Mouse (Mus musculus): ENCODE data around the gene Cfap61.
"Not testable (repeated sequence)": the region's sequence is repeated elsewhere in the genome, so short reads cannot be mapped to it uniquely, and the experiment has no call there.

Cfap61 gene

DNA sequence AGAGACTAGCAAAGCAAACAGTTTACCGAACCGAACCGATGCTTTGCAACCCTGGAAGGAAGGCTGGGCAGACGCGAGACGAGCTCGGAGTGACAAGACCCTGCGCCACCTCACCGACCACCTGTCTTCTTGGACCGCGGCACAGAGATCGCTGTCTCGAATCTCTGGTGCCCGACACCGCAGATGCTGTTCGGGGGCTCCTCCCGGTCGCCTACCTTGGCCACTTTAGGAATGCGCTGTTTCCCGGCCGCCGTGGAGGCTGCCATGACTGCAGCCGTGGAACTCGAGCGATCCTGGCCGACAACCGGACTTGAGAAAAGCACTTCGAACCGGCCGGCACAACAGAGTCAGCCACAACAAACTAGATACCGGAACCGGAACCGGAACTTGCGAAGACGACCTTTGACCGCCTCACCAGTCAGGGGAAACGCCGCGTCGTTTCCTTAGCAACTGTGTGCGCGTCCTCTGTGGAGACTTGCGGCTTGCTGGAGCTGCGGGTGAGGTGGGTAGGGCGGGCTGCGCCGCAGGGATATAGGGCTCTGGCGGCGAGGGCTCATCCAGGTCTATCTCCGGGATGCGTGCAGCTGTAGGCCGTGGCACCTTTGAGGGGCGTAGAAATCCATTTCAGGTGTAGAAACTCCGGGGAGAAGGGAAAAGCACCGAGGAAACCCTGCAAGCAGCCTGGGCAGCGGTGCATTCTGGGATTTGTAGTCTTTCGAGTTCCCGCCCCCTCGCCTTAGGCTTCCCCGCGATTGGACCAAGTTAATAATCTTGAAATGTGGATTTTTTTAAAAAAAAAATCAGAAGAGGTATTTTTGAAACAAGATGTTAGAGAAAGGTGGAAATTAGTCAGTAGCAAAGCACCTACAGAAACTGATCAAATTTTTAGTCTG, at the start of gene Cfap61, which contains the start of gene Crnkl1:
Gene Cfap61, plus strand, starts transcription at position 446 of the 893 bp plus-strand sequence.
Gene Crnkl1, minus strand, starts transcription at position 676 of the 893 bp plus-strand sequence.
- DNase-seq = peak; percentile 97

DNA sequence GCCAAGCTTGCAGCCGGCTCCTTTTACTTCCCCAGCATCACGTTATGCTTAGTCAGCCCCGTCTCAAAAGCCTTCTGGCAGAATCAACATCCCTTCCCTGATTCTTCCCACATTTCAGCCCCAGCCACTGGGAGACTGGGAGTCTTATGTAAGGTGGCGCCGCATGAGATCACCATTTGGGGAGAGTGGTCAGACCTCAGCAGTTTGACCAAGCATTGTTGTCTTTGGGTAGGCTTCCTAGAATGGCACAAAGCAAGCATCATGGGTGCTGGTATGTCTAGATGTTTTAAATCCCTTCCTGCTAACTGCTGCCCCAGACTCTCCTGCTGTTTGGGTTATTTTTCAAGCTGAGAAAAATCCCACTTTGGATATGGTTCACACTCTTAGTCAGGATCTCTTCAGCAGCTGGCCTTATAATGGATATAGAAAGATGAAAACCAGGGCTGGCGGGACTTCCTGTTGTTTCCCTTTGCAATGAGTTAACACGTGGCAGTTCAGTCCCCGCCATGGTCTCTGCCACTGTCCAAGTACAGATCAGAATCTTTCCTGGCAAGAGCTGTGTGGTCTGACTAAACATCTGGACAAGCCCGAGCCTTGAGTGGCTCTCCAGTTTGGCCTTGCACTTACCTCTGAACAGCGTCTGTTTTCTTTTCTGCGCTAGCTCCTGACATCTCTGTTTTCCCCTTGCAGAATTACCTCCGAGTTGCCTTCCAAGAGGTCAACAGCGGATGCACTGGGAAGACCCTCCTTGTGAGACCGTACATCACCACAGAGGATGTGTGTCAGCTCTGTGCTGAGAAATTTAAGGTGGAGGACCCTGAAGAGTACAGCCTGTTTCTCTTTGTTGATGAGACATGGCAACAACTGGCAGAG, 49.4 kb upstream of the Cfap61 start:
- DNase-seq = no peak

DNA sequence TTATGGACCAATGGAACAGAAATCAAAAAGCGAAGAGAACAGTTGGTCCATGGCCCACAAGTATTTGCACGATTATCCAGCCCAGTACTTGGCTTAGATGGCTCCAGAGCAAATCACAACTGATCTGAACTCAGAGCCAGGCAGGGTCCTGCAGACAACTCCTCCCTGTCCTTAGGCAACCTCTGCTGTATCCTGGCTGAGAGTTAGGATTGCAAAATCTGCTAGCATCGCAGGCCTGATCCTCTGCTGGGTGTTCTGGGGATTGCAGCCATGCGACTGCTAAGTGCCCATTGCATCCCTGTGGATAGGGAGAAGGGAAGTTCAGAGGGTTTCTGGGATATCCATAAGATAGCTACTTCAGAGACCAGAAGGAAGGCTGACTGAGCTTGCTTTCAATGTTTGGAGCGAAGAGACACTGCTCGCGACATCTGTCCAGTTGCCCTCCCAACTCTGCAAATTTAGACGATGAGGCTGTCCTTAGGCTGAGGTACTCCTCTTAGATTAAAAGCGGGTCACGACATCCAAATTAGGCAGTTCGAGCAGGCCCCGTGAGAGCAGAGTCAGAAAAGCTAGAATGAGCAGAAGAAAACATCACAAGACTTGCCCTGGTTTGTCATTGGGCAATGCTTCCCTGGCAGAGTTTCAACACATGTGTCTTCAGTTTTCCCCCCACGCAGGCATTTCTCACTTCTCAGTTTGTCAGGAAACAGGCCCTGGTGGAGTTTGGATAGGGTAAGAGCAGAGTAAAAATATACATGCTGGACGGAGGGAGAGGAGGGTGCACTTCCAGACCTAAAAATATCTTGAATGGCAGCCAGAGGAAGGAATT, 46.4 kb upstream of the Cfap61 start:
- DNase-seq = peak; percentile 68

DNA sequence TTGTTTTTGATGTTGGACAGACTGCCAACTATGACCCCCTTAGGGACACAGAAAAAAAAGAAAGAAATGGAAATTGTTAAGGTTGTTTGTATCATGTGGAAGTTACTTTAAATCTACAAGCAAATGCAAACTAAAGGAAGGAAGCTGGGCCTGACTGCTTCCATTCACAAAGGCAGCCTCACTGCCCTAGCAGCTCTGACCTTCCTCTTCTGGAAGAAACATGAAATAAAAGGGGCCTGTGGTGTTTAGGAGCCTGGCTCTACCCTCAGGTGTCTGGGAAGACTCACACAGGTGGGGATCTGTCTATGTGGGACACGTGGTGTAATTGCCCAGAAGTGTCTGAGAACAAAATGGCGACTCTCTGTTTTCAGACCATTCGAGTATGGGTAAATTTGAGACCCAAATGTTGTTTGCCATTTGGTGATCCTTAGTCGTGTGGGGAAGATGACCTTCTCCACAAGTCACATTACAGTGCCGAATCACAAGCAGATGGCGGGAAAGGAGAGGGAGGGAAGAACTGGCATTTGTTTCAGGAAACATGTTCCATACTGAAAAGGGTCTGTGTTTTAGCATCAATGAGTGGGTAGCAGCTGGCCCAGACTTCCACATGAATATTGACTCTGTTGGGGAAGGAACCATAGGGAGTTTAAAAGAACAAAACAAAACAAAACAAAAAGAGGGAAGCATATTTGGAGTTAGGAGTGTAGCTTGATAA, 45.7 kb upstream of the Cfap61 start:
- no peak for DNase-seq

DNA sequence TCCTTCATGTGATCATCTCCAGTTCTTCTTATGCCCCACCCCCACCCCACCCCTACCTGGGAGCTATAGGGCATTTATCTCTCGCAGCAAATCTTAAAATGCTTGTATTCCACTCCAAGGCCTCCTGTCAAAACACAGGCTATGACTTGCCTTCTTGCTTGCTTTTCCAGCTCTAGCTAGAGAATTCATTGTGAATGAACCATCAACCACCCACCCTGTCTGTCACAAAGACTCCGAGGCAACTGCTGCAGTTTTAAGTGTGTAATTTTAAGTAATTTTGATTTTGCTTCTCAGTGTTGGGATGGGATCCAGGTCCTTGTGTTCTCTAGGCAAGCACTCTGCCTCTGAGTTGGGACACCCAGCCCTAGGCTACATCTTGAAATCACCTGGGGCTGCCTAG, 44.0 kb upstream of the Cfap61 start:
- no peak for DNase-seq

DNA sequence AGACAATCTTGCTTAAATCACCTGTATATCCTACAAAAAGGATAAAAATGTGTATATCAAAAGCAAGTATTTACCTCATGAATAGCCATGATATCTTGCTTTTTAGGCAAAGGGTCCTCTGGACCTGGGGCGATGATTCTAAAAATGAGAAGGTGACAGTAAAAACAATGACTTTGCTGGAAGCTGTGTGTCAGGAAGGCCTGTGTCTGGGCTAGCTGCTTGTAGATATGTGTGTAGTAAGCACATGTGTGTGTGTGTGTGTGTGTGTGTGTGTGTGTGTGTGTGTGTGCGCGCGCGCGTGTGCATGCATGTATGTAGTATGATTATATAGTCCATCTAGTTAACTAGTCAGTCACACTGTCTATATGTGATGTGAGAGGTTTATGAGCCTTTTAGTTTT, 40.8 kb upstream of the Cfap61 start:
- no peak for DNase-seq

DNA sequence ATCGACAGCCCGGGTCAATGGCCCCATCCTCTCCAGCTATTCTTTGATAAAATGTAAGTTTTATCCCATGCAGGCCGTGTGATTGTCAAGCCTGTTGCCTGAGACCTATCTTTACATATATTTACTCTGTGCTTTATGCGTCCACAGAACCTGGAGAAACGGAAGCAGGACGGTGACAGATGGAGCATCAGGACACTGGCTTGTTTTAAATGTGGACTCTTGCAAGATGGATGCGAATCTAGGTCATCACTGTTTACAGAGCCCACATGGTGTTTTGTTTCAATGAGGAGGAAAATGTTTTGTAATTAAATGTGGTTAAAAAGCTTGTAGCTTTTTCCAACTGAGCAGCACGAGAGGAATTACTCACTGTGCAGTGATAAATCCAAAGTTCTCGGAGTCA, 36.5 kb upstream of the Cfap61 start:
- no peak for DNase-seq

DNA sequence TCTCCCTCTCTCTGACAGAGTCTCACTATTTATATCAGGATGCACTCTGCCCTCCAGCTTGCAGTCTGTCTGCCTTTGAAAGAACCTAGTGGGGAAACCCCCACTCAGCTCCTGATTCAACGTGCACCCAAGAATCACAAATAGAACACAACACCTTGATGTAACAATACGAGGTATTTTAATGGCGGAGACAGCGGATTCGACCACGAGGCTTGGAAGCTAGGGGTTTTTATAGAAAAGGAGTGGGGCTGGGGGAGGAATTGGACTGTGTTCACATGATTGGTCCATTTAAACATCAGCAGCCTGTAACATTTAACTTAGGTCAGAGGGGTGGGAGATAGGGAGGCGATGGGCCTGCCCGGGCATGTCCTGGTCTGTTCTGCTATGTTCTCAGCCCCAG, 34.3 kb upstream of the Cfap61 start:
- DNase-seq = not testable (repeated sequence)

DNA sequence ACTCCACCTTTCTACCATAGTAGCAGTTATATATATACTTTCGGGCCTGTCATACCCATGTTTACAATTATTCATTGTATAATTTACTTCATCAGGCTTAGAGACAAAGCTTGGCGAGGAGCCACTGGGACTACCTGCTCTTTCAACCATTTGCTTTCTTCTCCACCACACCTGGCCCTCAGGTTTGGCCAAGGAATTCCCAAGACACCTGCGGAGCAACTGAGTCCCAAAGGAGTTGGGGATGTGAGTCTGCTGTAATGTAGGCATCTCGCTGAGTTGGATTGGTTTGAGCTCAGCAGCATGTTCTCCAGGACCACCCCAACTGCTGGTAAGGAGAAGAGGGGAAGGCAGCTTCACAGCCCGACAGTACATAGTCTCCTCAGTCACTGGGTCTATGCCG, 32.7 kb upstream of the Cfap61 start, which contains the start of gene Naa20:
Gene Naa20, plus strand, starts transcription at position 239 of the 400 bp plus-strand sequence.
- no peak for DNase-seq

DNA sequence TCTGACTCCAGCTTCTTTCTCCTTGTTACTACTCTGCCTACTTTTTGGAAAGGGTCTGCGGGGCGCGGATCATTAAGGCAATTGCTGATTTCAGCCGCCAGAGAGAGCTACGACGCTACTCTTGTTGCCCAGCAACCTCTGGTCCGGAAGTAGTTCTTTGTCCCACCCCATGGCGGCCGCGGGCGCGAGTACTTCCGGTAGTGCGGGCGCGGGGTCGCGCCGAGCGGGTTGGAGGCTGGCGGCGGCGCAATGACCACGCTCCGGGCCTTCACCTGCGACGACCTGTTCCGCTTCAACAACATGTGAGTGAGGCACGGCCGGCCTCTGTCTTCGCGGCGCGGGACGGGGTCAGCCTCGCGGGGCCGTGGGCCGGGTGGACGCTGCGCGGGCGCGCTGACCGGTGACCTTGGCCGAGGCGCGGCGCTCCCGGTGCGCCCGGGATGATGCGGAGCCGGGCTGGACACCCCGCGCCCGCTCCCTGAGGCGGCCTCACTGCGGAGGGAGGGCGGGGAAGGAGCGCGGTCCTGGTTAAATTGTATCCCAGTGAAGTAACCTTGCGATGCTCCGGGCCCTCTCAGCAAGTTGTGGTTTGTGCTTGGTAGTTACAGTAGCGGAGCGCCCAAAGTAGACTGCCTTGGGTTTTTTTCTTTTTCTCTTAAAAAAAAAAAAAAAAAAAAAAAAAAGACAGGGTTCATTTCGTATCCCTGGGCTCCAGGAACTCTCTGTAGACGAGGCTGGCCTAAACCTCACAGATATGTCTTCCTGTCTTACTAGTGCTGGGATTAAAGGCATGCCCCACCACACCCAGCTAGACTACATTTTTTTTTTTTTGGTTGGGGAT, 31.3 kb upstream of the Cfap61 start:
- peak; percentile 94 for DNase-seq

DNA sequence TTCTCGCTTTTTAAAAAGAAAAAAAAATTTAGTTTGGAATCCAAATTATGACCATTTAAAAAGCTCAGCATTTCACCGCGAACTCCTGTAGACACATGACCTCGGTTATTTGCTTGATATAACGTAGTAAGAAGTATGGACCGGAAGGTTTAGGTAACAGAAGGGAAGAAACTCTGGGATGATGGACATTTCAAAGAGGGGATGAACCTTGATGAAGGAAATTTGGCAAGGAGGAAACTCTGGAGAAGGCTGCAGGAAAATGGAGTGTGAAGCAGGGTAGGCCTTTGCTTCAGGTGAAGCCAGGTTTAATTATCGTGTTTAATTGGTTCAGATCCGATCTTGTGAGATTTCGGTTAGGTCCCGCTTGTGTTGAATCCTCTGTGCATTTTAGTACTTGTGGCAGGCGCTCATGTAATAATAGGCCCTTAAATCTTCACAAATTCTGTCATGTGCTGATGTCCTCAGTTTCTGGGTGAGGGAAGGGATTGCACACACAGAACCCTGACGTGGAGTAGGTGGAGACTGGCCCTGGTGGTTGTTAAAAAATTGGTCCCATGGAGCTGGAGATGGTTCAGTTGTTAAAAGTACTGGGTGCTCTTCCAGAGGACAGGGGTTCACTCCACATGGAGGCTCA, 30.5 kb upstream of the Cfap61 start:
- no peak for DNase-seq

DNA sequence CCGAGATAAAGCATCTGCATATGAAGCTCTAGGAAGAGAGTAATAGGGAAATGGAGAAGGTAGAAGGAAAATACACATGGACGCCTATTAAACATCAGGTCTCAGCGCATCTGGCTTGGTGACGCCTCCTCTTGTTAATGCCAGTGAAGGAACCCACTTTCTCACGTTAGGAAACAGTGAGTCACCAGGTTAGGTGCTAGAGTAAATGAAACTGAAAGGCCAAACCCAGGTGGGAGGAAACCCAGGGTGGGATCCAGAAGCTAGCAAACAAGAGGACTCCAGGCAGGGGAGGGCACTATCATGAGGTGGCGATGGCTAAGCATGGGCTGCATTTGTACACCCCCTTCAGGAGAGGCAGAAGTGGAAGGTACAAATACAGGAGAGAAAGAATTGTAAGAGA, 29.4 kb upstream of the Cfap61 start:
- no peak for DNase-seq

DNA sequence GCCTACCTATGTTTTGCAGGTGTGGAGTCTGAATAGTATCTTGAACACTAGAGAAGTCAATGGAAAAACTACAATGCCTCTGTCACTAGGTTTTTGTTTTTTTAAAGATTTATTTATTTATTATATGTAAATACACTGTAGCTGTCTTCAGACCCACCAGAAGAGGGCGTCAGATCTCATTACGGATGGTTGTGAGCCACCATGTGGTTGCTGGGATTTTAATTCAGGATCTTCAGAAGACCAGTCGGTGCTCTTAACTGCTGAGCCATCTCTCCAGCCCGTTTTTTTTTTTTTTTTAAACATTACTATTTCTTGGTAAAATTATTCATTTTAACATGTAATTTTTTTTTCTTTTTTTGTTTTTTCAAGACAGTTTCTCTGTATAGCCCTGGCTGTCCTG, 28.7 kb upstream of the Cfap61 start:
- DNase-seq = not testable (repeated sequence)

DNA sequence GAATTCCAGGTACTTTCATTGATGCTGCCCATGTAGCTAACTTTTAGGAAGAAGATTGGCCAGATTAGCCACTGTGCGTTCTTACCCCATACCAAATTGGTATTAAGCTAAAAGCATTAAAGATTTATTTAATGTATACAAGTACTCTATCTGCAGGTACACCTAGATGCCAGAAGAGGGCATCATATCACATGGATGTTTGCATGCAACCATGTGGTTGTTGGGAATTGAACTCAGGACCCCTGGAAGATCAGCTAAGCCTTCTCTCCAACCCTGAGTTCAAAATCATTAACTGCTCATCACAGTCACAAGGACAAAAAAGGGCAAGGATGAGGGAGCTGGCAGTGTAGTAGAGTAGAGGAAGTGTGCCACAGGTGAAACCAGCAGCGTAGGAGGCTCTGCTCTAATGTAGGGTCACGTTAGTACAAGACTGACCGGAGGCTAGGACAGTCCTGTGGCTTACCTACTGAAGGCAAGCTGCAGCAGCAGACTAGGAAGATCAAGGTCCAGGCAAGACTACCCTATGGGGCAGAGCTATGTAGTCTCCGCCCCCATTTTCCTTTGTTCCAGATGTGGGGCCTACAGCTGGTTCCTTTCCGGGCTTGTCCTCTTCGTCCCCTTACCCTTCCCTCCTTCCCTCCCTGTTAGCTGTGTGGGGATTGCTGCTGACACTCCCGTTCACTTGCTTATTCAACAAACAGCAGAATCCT, 13.5 kb upstream of the Cfap61 start:
- no peak for DNase-seq

DNA sequence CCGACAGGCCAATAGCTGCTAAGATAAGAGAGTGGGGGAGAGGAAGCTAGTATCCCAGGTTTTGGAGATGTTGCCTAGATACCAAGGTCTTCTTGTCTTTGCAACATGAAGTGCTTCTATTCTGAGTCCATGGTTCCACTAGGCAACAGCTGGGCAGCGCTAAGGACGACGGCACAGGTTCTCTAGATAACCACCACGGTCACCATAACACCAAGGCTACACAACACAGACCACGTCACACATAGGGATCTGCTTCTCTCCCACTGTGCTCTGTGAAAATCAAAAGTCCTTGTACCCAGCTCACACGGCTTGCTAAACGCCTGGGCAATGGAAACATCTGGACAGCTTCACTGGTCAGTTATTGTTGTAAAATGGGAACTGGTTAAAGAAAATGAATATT, 2.4 kb downstream of the Cfap61 start:
- no peak for DNase-seq

DNA sequence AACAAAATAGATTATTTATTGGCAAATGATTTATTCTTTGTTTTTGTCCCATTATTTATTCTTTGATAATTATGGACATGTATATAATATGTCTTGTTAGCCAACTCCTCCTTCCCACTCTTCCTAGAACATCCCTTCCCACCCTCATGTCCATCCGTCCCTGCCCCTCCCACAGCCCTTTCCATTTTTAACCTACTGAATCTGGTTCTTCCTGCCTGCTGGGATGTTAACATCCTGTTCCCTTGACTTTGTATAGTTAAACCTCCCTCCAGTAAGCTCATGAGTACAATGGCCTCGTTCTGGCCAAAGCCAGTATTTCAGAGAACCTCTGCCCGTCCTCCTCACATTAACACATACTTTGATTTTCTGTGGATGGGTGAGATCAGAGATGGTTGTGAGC, 6.8 kb downstream of the Cfap61 start:
- no peak for DNase-seq

DNA sequence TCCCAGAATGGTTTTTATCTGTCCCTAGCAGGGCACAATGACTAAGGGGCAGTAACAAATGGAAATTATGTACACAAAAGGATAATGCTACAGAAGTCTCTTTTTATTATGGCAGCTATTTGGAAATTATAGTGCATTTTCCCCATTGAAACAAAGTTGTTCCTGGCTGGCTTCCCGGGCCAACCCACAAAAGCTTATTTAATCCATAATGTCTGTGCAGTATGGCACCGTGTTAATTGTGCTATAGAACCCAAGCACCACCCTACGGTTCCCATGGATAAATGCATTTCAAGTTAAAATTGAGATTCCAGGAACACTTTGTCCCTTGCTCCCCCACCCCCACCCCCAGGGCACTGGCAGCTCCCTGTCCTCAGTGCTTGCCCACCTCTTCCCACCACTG, 9.7 kb downstream of the Cfap61 start:
- no peak for DNase-seq

DNA sequence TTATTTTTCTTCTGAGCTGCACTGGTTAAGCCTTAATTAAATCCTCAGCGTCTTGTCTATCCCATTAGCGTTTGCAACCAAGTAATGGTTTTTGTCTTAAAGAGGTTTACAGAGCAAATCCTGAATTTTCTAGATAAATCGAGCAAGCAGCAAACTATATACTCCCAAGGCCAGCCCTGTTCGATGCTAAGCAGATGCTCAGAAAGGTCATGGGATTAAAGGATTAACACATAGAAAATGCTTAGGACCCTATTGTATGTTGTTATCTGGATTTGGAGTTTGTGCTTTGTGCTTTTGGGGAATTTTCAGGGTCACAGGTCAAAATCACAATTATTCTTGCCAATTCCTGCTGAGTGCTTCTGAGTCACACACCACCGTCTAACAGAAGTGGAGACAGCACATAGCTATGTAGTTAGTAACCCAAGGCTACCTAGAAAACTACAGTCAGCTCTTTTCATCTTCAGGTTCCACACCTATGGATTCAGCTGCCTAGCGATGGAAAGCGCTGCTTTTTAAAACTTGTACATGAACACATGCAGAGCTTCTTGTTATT, 13.9 kb downstream of the Cfap61 start:
- no peak for DNase-seq

DNA sequence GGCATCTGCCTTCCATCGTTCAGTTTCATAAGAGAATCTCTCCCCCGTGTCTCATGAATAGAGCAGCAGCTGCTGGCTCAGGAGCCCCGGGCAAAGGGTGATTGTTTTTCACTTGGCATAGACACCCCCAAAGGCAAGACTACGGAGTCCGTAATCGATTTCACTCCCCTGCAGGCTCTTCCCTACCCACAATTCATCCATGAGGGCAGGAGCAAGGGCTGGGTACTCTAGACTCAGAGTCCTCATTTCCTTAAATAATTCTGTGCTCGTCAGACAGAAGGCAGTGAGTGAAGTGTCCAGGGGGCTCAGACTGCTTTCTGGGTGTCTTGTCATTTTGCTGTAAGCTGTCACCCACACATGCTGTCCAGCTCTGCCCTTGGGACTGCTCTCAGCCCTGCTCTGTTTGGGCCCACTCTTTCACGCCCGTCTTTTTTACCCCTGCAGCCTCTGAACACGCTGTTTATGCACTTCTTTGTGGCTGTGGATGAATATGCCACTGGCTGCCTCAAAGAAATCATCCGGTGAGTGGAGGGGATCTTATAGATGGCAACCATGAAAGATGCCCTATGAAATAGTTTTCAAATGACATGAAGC, 15.0 kb downstream of the Cfap61 start:
- no peak for DNase-seq
